Mouse (Mus musculus) layer of hippocampus, adult 8-10 months (tissue): ENCODE data around the gene Gm11983. TPM values are rescaled to one million over a fixed set of nuclear protein-coding genes. Genes with fewer than 3 reads are reported as not detected.

Source experiments
- total RNA-seq, 4 experiments: library from RNA; stranded (reverse); gene quantifications; 2 replicates each; pipeline ENCODE4 v1.2.4; 2022

The Gm11983 gene
- total RNA-seq, 4 experiments from 2014 or later: not detected

Other genes with a start within 250 kb of the Gm11983 start
- 10 to 100 TPM; 35.7 to 52.6 (median 47.5) TPM for gene Nacad, start 231.6 kb downstream of the Gm11983 start, total RNA-seq
- 10 to 100 TPM; 45.5 to 52.5 (median 48.4) TPM for gene Tbrg4, start 211.6 kb downstream of the Gm11983 start, total RNA-seq
- gene Wap, start 199.0 kb downstream of the Gm11983 start, total RNA-seq: not detected
- 1 to 10 TPM; 4.8 to 7.3 (median 6.9) TPM for gene Ramp3, start 179.1 kb downstream of the Gm11983 start, total RNA-seq
- 100 to 1,000 TPM; 290 to 360 (median 312) TPM for gene Adcy1, start 225.8 kb upstream of the Gm11983 start, total RNA-seq